Mouse (Mus musculus): ENCODE results near the gene Arhgap9. TPM values are rescaled to one million over a fixed set of nuclear protein-coding genes. Genes with fewer than 3 reads are reported as not detected.

The Arhgap9 gene
- polyA plus RNA-seq, 1 experiment from 2014 or later = 2.6 TPM

- Histone ChIP-seq H3K27ac (ENCODE audit: low read length) (peak overlapping the region; percentile 77), H3K4me1 (ENCODE audit: insufficient read depth, low read length) (peaks cover 26% of the 10 kb centered on the region), H3K4me3 (ENCODE audit: low read length) (peak overlapping the region; percentile 62), H3K4me2 (replicated peaks; ENCODE audit: low read depth, low read length) (peak overlapping the region; percentile 99), H3K36me3 (ENCODE audit: insufficient read depth, low read length) (peaks cover 11% of the 10 kb centered on the region), H3K9ac (replicated peaks; ENCODE audit: low read length) (peak overlapping the region; percentile 71), H3K27me3 (ENCODE audit: insufficient read depth, low read length) (no peaks in the 10 kb centered on the region; the same call in 1 of the 2 replicates), H3K9me3 (ENCODE audit: low read length) (no peaks in the 10 kb centered on the region)
- WGBS = under 1% methylated on average over 27 of the region's 27 CpGs
- no peak for ATAC-seq (ENCODE audit: low FRiP score, low TSS enrichment)
These were observed 19.0 kb downstream of the Arhgap9 start for GRCm38 (mm10) chr10:127340577-127341359.

GRCm38 (mm10) chr10:127341360-127341690, 19.6 kb downstream of the Arhgap9 start:
- H3K27ac ChIP-seq (ENCODE audit: low read length) = peak overlapping the region; percentile 77
- peak overlapping the region; percentile 62 for H3K4me3 ChIP-seq (ENCODE audit: low read length)
- peaks cover 6% of the 10 kb centered on the region; the same call in 1 of the 2 replicates for H3K36me3 ChIP-seq (ENCODE audit: insufficient read depth, low read length)
- no peaks in the 10 kb centered on the region for H3K9me3 ChIP-seq (ENCODE audit: low read length)
- peak overlapping the region; percentile 99 for H3K4me2 ChIP-seq (replicated peaks; ENCODE audit: low read depth, low read length)
- H3K9ac ChIP-seq (replicated peaks; ENCODE audit: low read length) = peak overlapping the region; percentile 71
- ATAC-seq (ENCODE audit: low FRiP score, low TSS enrichment) = no peak
- 1% methylated on average over 9 of the region's 11 CpGs for WGBS
- no peaks in the 10 kb centered on the region; the same call in 1 of the 2 replicates for H3K27me3 ChIP-seq (ENCODE audit: insufficient read depth, low read length)
- H3K4me1 ChIP-seq (ENCODE audit: insufficient read depth, low read length) = peaks cover 26% of the 10 kb centered on the region

- H3K27ac ChIP-seq (ENCODE audit: low read length) = peak within 1 kb of the TSS; percentile 77
- H3K4me3 ChIP-seq (ENCODE audit: low read length) = peak within 1 kb of the TSS; percentile 62
- no peaks in the 10 kb centered on the region for H3K9me3 ChIP-seq (ENCODE audit: low read length)
- H3K4me1 ChIP-seq (ENCODE audit: insufficient read depth, low read length) = peaks cover 26% of the 10 kb centered on the region
- H3K4me2 ChIP-seq (replicated peaks; ENCODE audit: low read depth, low read length) = peak within 1 kb of the TSS; percentile 99
- no peaks in the 10 kb centered on the region; the same call in 1 of the 2 replicates for H3K27me3 ChIP-seq (ENCODE audit: insufficient read depth, low read length)
- ATAC-seq (ENCODE audit: low FRiP score, low TSS enrichment) = peak; percentile 54; the same call in 1 of the 2 replicates
- under 1% methylated on average over 29 of the region's 29 CpGs for WGBS
- no peaks in the 10 kb centered on the region for H3K36me3 ChIP-seq (ENCODE audit: insufficient read depth, low read length)
- H3K9ac ChIP-seq (replicated peaks; ENCODE audit: low read length) = peak within 1 kb of the TSS; percentile 71
These were observed 20.3 kb downstream of the Arhgap9 start, which contains the start of gene Gli1 for GRCm38 (mm10) chr10:127341891-127342639. Gli1 (minus strand) TSS chr10:127341974.

- no peaks in the 10 kb centered on the region for H3K36me3 ChIP-seq (ENCODE audit: insufficient read depth, low read length)
- no peak overlapping the region for H3K4me3 ChIP-seq (ENCODE audit: low read length)
- H3K27me3 ChIP-seq (ENCODE audit: insufficient read depth, low read length) = no peaks in the 10 kb centered on the region; the same call in 1 of the 2 replicates
- no peak overlapping the region for H3K27ac ChIP-seq (ENCODE audit: low read length)
- ATAC-seq (ENCODE audit: low FRiP score, low TSS enrichment) = no peak
- WGBS = 75% methylated on average over 3 of the region's 3 CpGs
- no peaks in the 10 kb centered on the region for H3K9me3 ChIP-seq (ENCODE audit: low read length)
- H3K4me2 ChIP-seq (replicated peaks; ENCODE audit: low read depth, low read length) = no peak overlapping the region
- H3K4me1 ChIP-seq (ENCODE audit: insufficient read depth, low read length) = peaks cover 26% of the 10 kb centered on the region
- no peak overlapping the region for H3K9ac ChIP-seq (replicated peaks; ENCODE audit: low read length)
These were observed 21.3 kb downstream of the Arhgap9 start for GRCm38 (mm10) chr10:127343029-127343428.

- no peak overlapping the region for H3K27ac ChIP-seq (ENCODE audit: low read length)
- H3K9ac ChIP-seq (replicated peaks; ENCODE audit: low read length) = no peak overlapping the region
- no peak overlapping the region for H3K4me3 ChIP-seq (ENCODE audit: low read length)
- H3K4me2 ChIP-seq (replicated peaks; ENCODE audit: low read depth, low read length) = no peak overlapping the region
- no peak for ATAC-seq (ENCODE audit: low FRiP score, low TSS enrichment)
- H3K9me3 ChIP-seq (ENCODE audit: low read length) = no peaks in the 10 kb centered on the region
- no peaks in the 10 kb centered on the region for H3K36me3 ChIP-seq (ENCODE audit: insufficient read depth, low read length)
- H3K4me1 ChIP-seq (ENCODE audit: insufficient read depth, low read length) = peaks cover 18% of the 10 kb centered on the region
- WGBS = 82% methylated on average over 3 of the region's 3 CpGs
- no peaks in the 10 kb centered on the region; the same call in 1 of the 2 replicates for H3K27me3 ChIP-seq (ENCODE audit: insufficient read depth, low read length)
These were observed 24.4 kb downstream of the Arhgap9 start for GRCm38 (mm10) chr10:127346173-127346572.

- Histone ChIP-seq H3K9ac (replicated peaks; ENCODE audit: low read length) (no peak overlapping the region), H3K4me1 (ENCODE audit: insufficient read depth, low read length) (peaks cover 8% of the 10 kb centered on the region; the same call in 1 of the 2 replicates), H3K27me3 (ENCODE audit: insufficient read depth, low read length) (no peaks in the 10 kb centered on the region), H3K36me3 (ENCODE audit: insufficient read depth, low read length) (no peaks in the 10 kb centered on the region), H3K4me2 (replicated peaks; ENCODE audit: low read depth, low read length) (no peak overlapping the region), H3K9me3 (ENCODE audit: low read length) (no peaks in the 10 kb centered on the region), H3K27ac (ENCODE audit: low read length) (no peak overlapping the region), H3K4me3 (ENCODE audit: low read length) (no peak overlapping the region)
- WGBS = 67% methylated on average over 4 of the region's 4 CpGs
- no peak for ATAC-seq (ENCODE audit: low FRiP score, low TSS enrichment)
These were observed 27.2 kb downstream of the Arhgap9 start for GRCm38 (mm10) chr10:127348957-127349356.

GRCm38 (mm10) chr10:127349810-127350209, 28.0 kb downstream of the Arhgap9 start:
- Histone ChIP-seq H3K27me3 (ENCODE audit: insufficient read depth, low read length) (no peaks in the 10 kb centered on the region), H3K27ac (ENCODE audit: low read length) (no peak overlapping the region), H3K9me3 (ENCODE audit: low read length) (no peaks in the 10 kb centered on the region), H3K4me1 (ENCODE audit: insufficient read depth, low read length) (peaks cover 8% of the 10 kb centered on the region; the same call in 1 of the 2 replicates), H3K4me3 (ENCODE audit: low read length) (no peak overlapping the region), H3K4me2 (replicated peaks; ENCODE audit: low read depth, low read length) (no peak overlapping the region), H3K9ac (replicated peaks; ENCODE audit: low read length) (no peak overlapping the region), H3K36me3 (ENCODE audit: insufficient read depth, low read length) (no peaks in the 10 kb centered on the region)
- no peak for ATAC-seq (ENCODE audit: low FRiP score, low TSS enrichment)
- WGBS = 74% methylated on average over 8 of the region's 8 CpGs

GRCm38 (mm10) chr10:127350594-127351284, 29.0 kb downstream of the Arhgap9 start:
- 11% methylated on average over 24 of the region's 24 CpGs for WGBS
- Histone ChIP-seq H3K27ac (ENCODE audit: low read length) (no peak overlapping the region), H3K4me3 (ENCODE audit: low read length) (peak overlapping the region; percentile 38)

GRCm38 (mm10) chr10:127351285-127351595, 29.5 kb downstream of the Arhgap9 start:
- Histone ChIP-seq H3K4me3 (ENCODE audit: low read length) (no peak overlapping the region), H3K9ac (replicated peaks; ENCODE audit: low read length) (no peak overlapping the region), H3K9me3 (ENCODE audit: low read length) (no peaks in the 10 kb centered on the region), H3K4me2 (replicated peaks; ENCODE audit: low read depth, low read length) (peak overlapping the region; percentile 54), H3K36me3 (ENCODE audit: insufficient read depth, low read length) (no peaks in the 10 kb centered on the region), H3K27ac (ENCODE audit: low read length) (no peak overlapping the region), H3K27me3 (ENCODE audit: insufficient read depth, low read length) (no peaks in the 10 kb centered on the region), H3K4me1 (ENCODE audit: insufficient read depth, low read length) (peaks cover 8% of the 10 kb centered on the region; the same call in 1 of the 2 replicates)
- 80% methylated on average over 8 of the region's 8 CpGs for WGBS
- ATAC-seq (ENCODE audit: low FRiP score, low TSS enrichment) = no peak

More at GRCm38 (mm10) chr10:127350594-127351284, 29.0 kb downstream of the Arhgap9 start:
- Histone ChIP-seq H3K4me2 (replicated peaks; ENCODE audit: low read depth, low read length) (peak overlapping the region; percentile 54), H3K9ac (replicated peaks; ENCODE audit: low read length) (peak overlapping the region; percentile 62), H3K4me1 (ENCODE audit: insufficient read depth, low read length) (peaks cover 8% of the 10 kb centered on the region; the same call in 1 of the 2 replicates), H3K36me3 (ENCODE audit: insufficient read depth, low read length) (no peaks in the 10 kb centered on the region), H3K27me3 (ENCODE audit: insufficient read depth, low read length) (no peaks in the 10 kb centered on the region), H3K9me3 (ENCODE audit: low read length) (no peaks in the 10 kb centered on the region)
- ATAC-seq (ENCODE audit: low FRiP score, low TSS enrichment) = peak; percentile 81

Data from kidney, embryonic 16.5 days (tissue).